Mouse (Mus musculus): Measurements from ENCODE around the gene Gm7876. TPM values are rescaled to one million over a fixed set of nuclear protein-coding genes. Genes with fewer than 3 reads are reported as not detected.
"Not testable (repeated sequence)": the region's sequence is repeated elsewhere in the genome, so short reads cannot be mapped to it uniquely, and the experiment has no call there.

The Gm7876 gene
- 0.14 TPM in 1 of 2 replicates, not detected in the other for polyA plus RNA-seq (2012; rRNA removed)

DNA sequence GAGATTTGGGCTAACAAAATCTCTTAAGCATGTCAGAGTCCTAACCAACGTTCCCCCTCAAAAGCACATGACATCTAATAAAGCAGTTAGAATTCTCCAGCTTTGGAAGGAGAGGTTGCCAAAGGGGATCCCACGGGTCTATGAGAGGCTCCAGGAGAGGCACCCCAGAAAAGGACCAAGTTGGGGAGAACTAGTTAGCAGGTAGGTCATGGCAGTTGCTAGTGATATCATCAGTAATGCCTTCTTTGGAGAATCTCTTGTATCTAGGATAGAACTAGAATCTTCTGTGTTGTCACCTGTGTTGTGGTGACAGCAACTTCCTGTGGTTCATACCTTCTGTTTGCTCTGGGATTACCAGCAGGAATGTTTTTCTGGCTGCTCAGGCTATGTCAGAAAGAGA is at the start of gene Gm7876:
TSS of gene Gm7876 (plus strand) at position 301 of the 400 bp plus-strand sequence.
- not testable (repeated sequence) for DNase-seq (ENCODE audit: low read depth)

- not testable (repeated sequence) for DNase-seq (ENCODE audit: low read depth)
Observed at GRCm38 (mm10) chr14:4663892-4664291, 45.1 kb upstream of the Gm7876 start, which contains the start of gene Gm3239. TSS of gene Gm3239 (plus strand) at chr14:4664192.

DNA sequence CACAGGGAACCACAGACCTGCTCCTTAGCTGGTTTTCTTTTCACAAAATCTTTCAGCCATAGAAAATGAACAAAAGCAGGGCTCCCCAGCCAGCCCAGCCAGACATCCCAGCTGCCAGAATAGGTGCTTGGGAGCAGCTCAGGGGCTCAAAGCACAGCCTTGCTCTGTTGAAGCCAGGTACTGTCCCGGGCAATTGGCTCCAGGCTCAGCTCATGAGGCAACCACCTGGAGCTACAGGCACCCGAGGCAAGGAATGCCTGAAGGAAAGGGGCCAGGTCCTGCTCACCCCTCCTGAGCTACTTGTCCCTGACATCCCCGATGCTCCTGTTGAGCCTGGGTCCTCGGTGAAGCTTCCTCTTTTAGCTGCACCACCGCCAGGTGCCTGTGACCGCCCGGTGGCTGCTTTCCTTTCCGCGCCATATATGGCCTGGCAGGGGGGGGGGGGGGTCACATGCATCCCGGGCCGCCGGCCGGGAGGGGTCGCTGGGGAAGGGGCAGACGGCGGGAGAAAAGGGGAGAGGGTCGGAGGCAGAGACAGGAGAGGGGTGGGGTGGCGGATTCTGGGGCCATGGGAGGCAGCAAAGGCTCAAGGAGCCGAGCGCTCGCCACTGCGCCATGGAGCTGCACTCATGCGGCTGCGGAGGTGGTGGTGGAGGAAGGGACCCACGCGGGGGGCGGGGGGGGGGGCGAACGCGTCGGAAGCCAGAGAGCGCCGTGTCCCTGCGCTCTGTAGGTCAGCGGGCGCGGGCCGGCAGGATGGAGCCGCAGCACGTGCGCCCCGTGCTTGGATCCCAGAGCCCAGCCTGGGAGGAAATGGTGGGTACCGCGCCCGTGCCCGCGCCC is 17.2 kb downstream of the Gm7876 start, which contains the start of gene Gm3252:
TSS of gene Gm3252 (plus strand) at position 738 of the 843 bp plus-strand sequence.
- not testable (repeated sequence) for DNase-seq (ENCODE audit: low read depth)

Other genes starting within 250 kb of the Gm7876 start
- gene Gm3182, start 227.5 kb upstream of the Gm7876 start, polyA plus RNA-seq (2012; rRNA removed): 0.10 TPM in 1 of 2 replicates, not detected in the other
- not detected in 2 replicates for gene Gm3047, start 153.8 kb upstream of the Gm7876 start, polyA plus RNA-seq (2012; rRNA removed)
- not detected in 2 replicates for gene Gm8159, start 76.9 kb upstream of the Gm7876 start, polyA plus RNA-seq (2012; rRNA removed)
- not detected in 2 replicates for gene Gm3239, start 45.0 kb upstream of the Gm7876 start, polyA plus RNA-seq (2012; rRNA removed)
- 0.30 and 0.43 TPM in 2 replicates for gene Gm3252, start 17.5 kb downstream of the Gm7876 start, polyA plus RNA-seq (2012; rRNA removed)
- gene Gm9602, start 67.1 kb downstream of the Gm7876 start, polyA plus RNA-seq (2012; rRNA removed): not detected in 2 replicates
- not detected in 2 replicates for gene Gm3269, start 128.9 kb downstream of the Gm7876 start, polyA plus RNA-seq (2012; rRNA removed)
- gene Gm3264, start 146.3 kb downstream of the Gm7876 start, polyA plus RNA-seq (2012; rRNA removed): 0.74 TPM in 1 of 2 replicates, not detected in the other
- gene Gm3278, start 183.2 kb downstream of the Gm7876 start, polyA plus RNA-seq (2012; rRNA removed): 0.07 TPM in 1 of 2 replicates, not detected in the other